ENCODE assay signal across 13 mouse cellular contexts in genomic region chr11:52369252-52370134, GRCm38 (mm10). TPM values are rescaled to one million over a fixed set of nuclear protein-coding genes. Genes with fewer than 3 reads are reported as not detected.
DNase-seq lines count a peak whose midpoint lies in the region; ATAC-seq and TF ChIP-seq lines count a peak whose summit lies in the region.
"Had no signal": no experiment of that assay in that cellular context is flagged by ENCODE, and none has a peak within 500 bp of the region (broad histone marks: within the 10 kb centered on the region; RNA-seq: fewer than 3 reads in every experiment).

No protein-coding gene starts in this region.

- DNase-seq in heart, embryonic 10.5 days (ENCODE audit: low spot score): no peak
- DNase-seq in layer of hippocampus, adult 2 months (ENCODE audit: low spot score in 2 of 2): no peak
- DNase-seq in layer of hippocampus, postnatal 10 days (ENCODE audit: low spot score in 2 of 2): no peak
- DNase-seq in ES-CJ7 (ENCODE audit: low read depth, low spot score): peak; percentile 57
- DNase-seq in adrenal gland, postnatal 4 days (ENCODE audit: low spot score in 2 of 2): no peak
- no peak for DNase-seq in thymus, postnatal 4 days
- DNase-seq: right cerebral cortex, postnatal 14 days had no signal

- H3K4me2 ChIP-seq in heart, embryonic 13.5 days: no peak overlapping the region
- H3K4me2 ChIP-seq: liver, embryonic 11.5 days; midbrain, embryonic 13.5 days; neural tube, embryonic 12.5 days had no signal

- TF ChIP-seq CTCF in layer of hippocampus, adult 2 months (conservative IDR thresholded peaks at IDR 0.05): no peak

- H3K9ac ChIP-seq in heart, embryonic 13.5 days: no peak overlapping the region
- H3K9ac ChIP-seq: forebrain, postnatal 0 days; midbrain, embryonic 13.5 days; neural tube, embryonic 12.5 days had no signal

- no peaks in the 10 kb centered on the region for H3K27me3 ChIP-seq in heart, embryonic 13.5 days (replicated peaks)
- H3K27me3 ChIP-seq in heart, embryonic 10.5 days (ENCODE audit: insufficient read depth, poor library complexity, severe bottlenecking): no peaks in the 10 kb centered on the region
- H3K27me3 ChIP-seq: midbrain, embryonic 13.5 days; neural tube, embryonic 12.5 days had no signal

- no peak for ATAC-seq in heart, embryonic 13.5 days (ENCODE audit: extremely low read depth, insufficient number of reproducible peaks, low FRiP score, low TSS enrichment)
- ATAC-seq in megakaryocyte, adult 5-6 weeks (ENCODE audit: poor library complexity, severe bottlenecking): peak; percentile 32; the same call in 1 of the 2 replicates
- ATAC-seq: forebrain, postnatal 0 days had no signal

- WGBS in heart, embryonic 13.5 days: 86% methylated on average over 9 of the region's 9 CpGs
- 89% methylated on average over 9 of the region's 9 CpGs for WGBS in heart, embryonic 10.5 days

- no peaks in the 10 kb centered on the region for H3K9me3 ChIP-seq in heart, embryonic 13.5 days
- no peaks in the 10 kb centered on the region for H3K9me3 ChIP-seq in heart, embryonic 10.5 days
- H3K9me3 ChIP-seq: midbrain, embryonic 13.5 days; neural tube, embryonic 12.5 days had no signal

- H3K4me3 ChIP-seq in heart, embryonic 13.5 days: no peak overlapping the region
- H3K4me3 ChIP-seq in heart, embryonic 10.5 days: no peak overlapping the region
- no peak overlapping the region for H3K4me3 ChIP-seq in layer of hippocampus, adult 2 months
- H3K4me3 ChIP-seq: midbrain, embryonic 13.5 days; neural tube, embryonic 12.5 days had no signal

- H3K4me1 ChIP-seq in heart, embryonic 13.5 days: peaks cover 76% of the 10 kb centered on the region
- peaks cover 49% of the 10 kb centered on the region for H3K4me1 ChIP-seq in heart, embryonic 10.5 days

- H3K27ac ChIP-seq in heart, embryonic 13.5 days (replicated peaks): peak overlapping the region; percentile 89
- H3K27ac ChIP-seq in heart, embryonic 10.5 days: no peak overlapping the region
- peak overlapping the region; percentile 75 for H3K27ac ChIP-seq in layer of hippocampus, adult 2 months
- H3K27ac ChIP-seq: neural tube, embryonic 12.5 days had no signal

- H3K36me3 ChIP-seq in heart, embryonic 13.5 days: peaks cover 16% of the 10 kb centered on the region
- H3K36me3 ChIP-seq in heart, embryonic 10.5 days: peaks cover 14% of the 10 kb centered on the region; the same call in 1 of the 2 replicates
- H3K36me3 ChIP-seq: midbrain, embryonic 13.5 days; neural tube, embryonic 12.5 days had no signal

RNA-seq across cellular contexts. Expression of gene Vdac1, which starts 8.8 kb away (rescaled TPM):
- 414 and 452 TPM in 2 replicates for polyA plus RNA-seq in heart, embryonic 13.5 days (2015; fragmentation: Nextera tagmentation; extraction: Ambion mirVana)
- polyA plus RNA-seq in heart, embryonic 10.5 days (2016; fragmentation: Nextera tagmentation; extraction: Ambion mirVana): 304 and 442 TPM in 2 replicates
- 100 to 1,000 TPM; 513 to 524 TPM for total RNA-seq in layer of hippocampus, adult 2 months (2021)
- 100 to 1,000 TPM; 546 to 556 TPM for total RNA-seq in layer of hippocampus, postnatal 10 days (2021)
- total RNA-seq in megakaryocyte, adult 5-6 weeks (2015): 71.2 and 74.6 TPM in 2 replicates
- total RNA-seq in megakaryocyte, adult 5-6 weeks (2017): 116 and 128 TPM in 2 replicates
- 100 to 1,000 TPM; 323 to 340 TPM for total RNA-seq in adrenal gland, postnatal 4 days (2021)

RNA-seq across cellular contexts. Expression of gene 9530068E07Rik, which starts 26.7 kb away (rescaled TPM):
- polyA plus RNA-seq in heart, embryonic 13.5 days (2015; fragmentation: Nextera tagmentation; extraction: Ambion mirVana): 193 and 201 TPM in 2 replicates
- polyA plus RNA-seq in heart, embryonic 10.5 days (2016; fragmentation: Nextera tagmentation; extraction: Ambion mirVana): 201 and 225 TPM in 2 replicates
- total RNA-seq in layer of hippocampus, adult 2 months (2021): 10 to 100 TPM; 61.3 to 65.5 TPM
- total RNA-seq in layer of hippocampus, postnatal 10 days (2021): 10 to 100 TPM; 78.7 to 81.4 TPM
- 131 and 132 TPM in 2 replicates for total RNA-seq in megakaryocyte, adult 5-6 weeks (2015)
- 74.8 and 90.7 TPM in 2 replicates for total RNA-seq in megakaryocyte, adult 5-6 weeks (2017)
- total RNA-seq in adrenal gland, postnatal 4 days (2021): 100 to 1,000 TPM; 181 to 192 TPM
